Mouse (Mus musculus) lung, adult 2 months (tissue): Measurements from ENCODE around the gene Bcl11a.

Source experiments
- CTCF ChIP-seq: fragments of 200-500 bp; IDR thresholded peaks from 2 replicates; pipeline ENCODE4 v1.5.1; 2011; ENCODE audit warnings: mild to moderate bottlenecking, low read length, control low read depth; ENCODE audit not compliant: insufficient read depth
- POLR2A ChIP-seq: fragments of 200-500 bp; IDR thresholded peaks from 2 replicates; pipeline ENCODE4 v1.6.1; 2011; ENCODE audit warnings: low read depth, mild to moderate bottlenecking, control low read depth, low read length, borderline replicate concordance; ENCODE audit errors: extremely low read depth

DNA sequence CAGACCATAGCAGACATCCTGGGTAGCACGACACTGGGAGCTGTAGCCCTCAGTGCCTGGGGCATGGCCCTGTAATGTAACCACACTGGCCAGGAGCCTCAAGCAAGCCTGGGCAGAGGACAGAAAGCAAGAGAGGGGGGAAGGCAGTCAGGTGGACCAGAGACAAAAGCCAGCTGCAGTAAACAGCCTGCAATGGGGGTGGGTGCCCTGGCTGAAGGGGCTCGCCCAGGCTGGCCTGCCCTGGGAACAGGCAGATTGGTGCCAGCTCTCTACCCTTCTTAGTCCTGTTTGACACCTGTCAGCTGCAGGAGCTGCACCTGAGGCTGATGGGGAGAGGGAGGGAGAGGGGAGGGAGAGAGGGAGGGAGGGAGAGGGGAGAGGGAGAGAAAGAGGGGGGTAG, 50.1 kb downstream of the Bcl11a start:
- no peak for TF ChIP-seq CTCF
- TF ChIP-seq POLR2A: no peak
